11 mouse cellular contexts compared by ENCODE assay signal in the genomic region with DNA sequence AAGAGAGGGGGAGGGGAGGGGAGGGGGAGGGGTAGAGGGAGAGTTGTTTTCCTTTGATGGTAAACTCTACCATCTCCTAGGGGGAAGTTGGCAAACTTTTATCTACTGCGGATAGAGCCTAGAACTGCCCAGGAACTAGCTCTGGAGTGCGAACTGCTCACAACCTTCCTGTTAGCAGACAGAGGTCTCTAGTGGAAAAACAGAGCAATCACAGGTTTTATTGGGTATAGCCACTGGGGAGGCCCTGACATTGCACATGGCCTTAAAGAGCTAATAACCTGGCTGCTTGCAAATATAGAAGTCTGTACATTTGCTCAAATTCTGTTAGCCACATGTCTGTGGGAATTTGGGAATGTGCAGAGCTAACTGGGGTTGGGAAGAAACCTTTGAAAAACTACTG.
DNase-seq lines count a peak whose midpoint lies in the region; TF ChIP-seq lines count a peak whose summit lies in the region.
"Had no signal": no experiment of that assay in that cellular context is flagged by ENCODE, and none has a peak within 500 bp of the region (broad histone marks: within the 10 kb centered on the region; RNA-seq: fewer than 3 reads in every experiment).

No protein-coding gene starts in this region.

- TF ChIP-seq POLR2A in heart, adult 2 months (IDR thresholded peaks at IDR 0.05; ENCODE audit: insufficient read depth, low read depth, low read length) = no peak
- TF ChIP-seq POLR2A in brain, embryonic 14.5 days (IDR thresholded peaks at IDR 0.05; ENCODE audit: borderline replicate concordance, extremely low read depth, insufficient read depth, insufficient read length, poor library complexity, severe bottlenecking) = no peak

- H3K9ac ChIP-seq in heart, adult 2 months (ENCODE audit: low read depth, low read length) = no peak overlapping the region
- H3K9ac ChIP-seq: lung, embryonic 15.5 days had no signal

- no peaks in the 10 kb centered on the region for H3K79me2 ChIP-seq in heart, adult 2 months (replicated peaks; ENCODE audit: control insufficient read depth, insufficient read depth, low read length)

- TF ChIP-seq CTCF in heart, adult 2 months (IDR thresholded peaks at IDR 0.05) = peak; percentile 69
- no peak for TF ChIP-seq CTCF in brain, embryonic 14.5 days (IDR thresholded peaks at IDR 0.05; ENCODE audit: borderline replicate concordance, extremely low read depth, insufficient read depth, insufficient read length)

- DNase-seq in heart, adult 2 months = no peak
- no peak for DNase-seq in heart, postnatal 25 days (ENCODE audit: low spot score)
- DNase-seq in 416B (ENCODE audit: low read depth) (peak; percentile 29), MN1 (ENCODE audit: low spot score) (no peak)
- DNase-seq in brain, embryonic 14.5 days (ENCODE audit: low read depth) = peak; percentile 31
- DNase-seq in kidney, postnatal 36 days = peak; percentile 2 to 6
- no peak for DNase-seq in layer of hippocampus, adult 11-12 months (ENCODE audit: low spot score)
- no peak for DNase-seq in layer of hippocampus, postnatal 25 days (ENCODE audit: extremely low spot score in 1 of 2, low spot score in 1 of 2)
- DNase-seq: cerebellum, adult 11-12 months had no signal

- no peak overlapping the region for H3K27ac ChIP-seq in heart, adult 2 months
- H3K27ac ChIP-seq: lung, embryonic 15.5 days had no signal

- H3K36me3 ChIP-seq in heart, adult 2 months (ENCODE audit: control insufficient read depth, insufficient read depth, low read length) = no peaks in the 10 kb centered on the region
- H3K36me3 ChIP-seq: G1E; lung, embryonic 15.5 days had no signal

- H3K4me1 ChIP-seq in heart, adult 2 months (ENCODE audit: control insufficient read depth, insufficient read depth, low read length) = no peaks in the 10 kb centered on the region
- H3K4me1 ChIP-seq: lung, embryonic 15.5 days had no signal

- intact Hi-C loops in heart, adult 2 months (cut with DNase I) = loop anchor here (2.0 to 5.0 kb wide), 2 partner anchors 101 to 472 kb away; partner anchors contain the start of gene Plk2
- intact Hi-C loops in heart, postnatal 25 days (cut with DNase I) = loop anchor here (2.0 to 5.0 kb wide), 3 partner anchors 101 to 472 kb away; partner anchors contain the start of gene Plk2

- no peak overlapping the region for H3K4me3 ChIP-seq in heart, adult 2 months
- H3K4me3 ChIP-seq: lung, embryonic 15.5 days had no signal

- H3K27me3 ChIP-seq in heart, adult 2 months (ENCODE audit: control insufficient read depth, insufficient read depth, low read length) = 0 out of 2 replicates have a peak, but pooled peaks cover 1% of the 10 kb centered on the region
- H3K27me3 ChIP-seq: lung, embryonic 15.5 days had no signal

- no peak for TF ChIP-seq EP300 in heart, adult 2 months (IDR thresholded peaks at IDR 0.05; ENCODE audit: insufficient read depth, low read depth, low read length)

- 20% methylated on average over 2 of the region's 2 CpGs for WGBS in heart, adult 2 months

Comparison
In these comparisons a context has a peak if more than half of its experiments do, and no peak if none do; other contexts are left out.
1. DNase-seq: peak in 416B (single experiment), brain, embryonic 14.5 days (single experiment) and kidney, postnatal 36 days (2 of 2); none in heart, adult 2 months (0 of 2), heart, postnatal 25 days (single experiment), layer of hippocampus, adult 11-12 months (single experiment), layer of hippocampus, postnatal 25 days (0 of 2) and MN1 (single experiment).